Mouse (Mus musculus) hindbrain, embryonic 16.5 days (tissue): ENCODE measurements at regions not wholly inside any gene's neighbourhood (a gene's known extent, or its start where the extent isn't known, plus 50 kb on each side); places are given as distances from the start of the nearest gene placed in this dataset.

ENCODE experiments used
- ATAC-seq: fragments of 200-750 bp; cut with Nextera tagmentation; 2 replicates; pipeline ENCODE4 v1.8.0; 2017; ENCODE audit warnings: moderate TSS enrichment, moderate library complexity
- H3K27ac ChIP-seq: fragments of 300-500 bp; sonication (generic); 2 replicates; pipeline ENCODE4 v1.5.1; 2014; ENCODE audit warnings: low read depth, mild to moderate bottlenecking, control low read depth, low read length, moderate library complexity
- H3K27me3 ChIP-seq: fragments of 300-500 bp; sonication (generic); replicated peaks from 2 replicates; pipeline ENCODE4 v1.6.1; 2014; ENCODE audit warnings: low read length; ENCODE audit not compliant: control insufficient read depth, insufficient read depth
- H3K36me3 ChIP-seq: fragments of 300-500 bp; sonication (generic); 2 replicates; pipeline ENCODE4 v1.6.1; 2014; ENCODE audit warnings: mild to moderate bottlenecking, low read length, moderate library complexity, mixed read lengths; ENCODE audit not compliant: control insufficient read depth, insufficient read depth
- H3K4me1 ChIP-seq: fragments of 300-500 bp; sonication (generic); 2 replicates; pipeline ENCODE4 v1.6.1; 2014; ENCODE audit warnings: low read depth, low read length; ENCODE audit not compliant: control insufficient read depth, insufficient read depth
- H3K4me2 ChIP-seq: fragments of 300-500 bp; sonication (generic); 2 replicates; pipeline ENCODE4 v1.6.1; 2014; ENCODE audit warnings: mild to moderate bottlenecking, low read length, control low read depth, moderate library complexity
- H3K4me3 ChIP-seq: fragments of 300-500 bp; sonication (generic); 2 replicates; pipeline ENCODE4 v1.5.1; 2014; ENCODE audit warnings: mild to moderate bottlenecking, low read length, control low read depth, moderate library complexity
- H3K9ac ChIP-seq: fragments of 300-500 bp; sonication (generic); 2 replicates; pipeline ENCODE4 v1.6.1; 2014; ENCODE audit warnings: low read depth, mild to moderate bottlenecking, control low read depth, low read length, moderate library complexity
- H3K9me3 ChIP-seq: fragments of 300-500 bp; sonication (generic); 2 replicates; pipeline ENCODE4 v1.6.1; 2014; ENCODE audit warnings: mild to moderate bottlenecking, low read length, moderate library complexity; ENCODE audit not compliant: control insufficient read depth
- WGBS: fragments of 180-500 bp; shearing (Covaris S2); extraction: QIAGEN DNeasy Blood & Tissue Kit; methylation state at CpG from one replicate; pipeline ENCODE4 v1.1.7; 2014; 5-methylcytosine and 5-hydroxymethylcytosine counted together

- H3K9me3 ChIP-seq, result no peaks in the 10 kb centered on the region
- ATAC-seq, result no peak
- H3K4me3 ChIP-seq, result no peak overlapping the region
- H3K27ac ChIP-seq, result no peak overlapping the region
- peaks cover 10% of the 10 kb centered on the region for H3K4me1 ChIP-seq
- 81% methylated on average over 3 of the region's 3 CpGs for WGBS
- H3K36me3 ChIP-seq, result no peaks in the 10 kb centered on the region
- no peak overlapping the region for H3K9ac ChIP-seq
- no peaks in the 10 kb centered on the region for H3K27me3 ChIP-seq
- H3K4me2 ChIP-seq, result no peak overlapping the region
These were observed 228.2 kb upstream of the Nfe2l3 start for GRCm38 (mm10) chr6:51204306-51204705.

DNA sequence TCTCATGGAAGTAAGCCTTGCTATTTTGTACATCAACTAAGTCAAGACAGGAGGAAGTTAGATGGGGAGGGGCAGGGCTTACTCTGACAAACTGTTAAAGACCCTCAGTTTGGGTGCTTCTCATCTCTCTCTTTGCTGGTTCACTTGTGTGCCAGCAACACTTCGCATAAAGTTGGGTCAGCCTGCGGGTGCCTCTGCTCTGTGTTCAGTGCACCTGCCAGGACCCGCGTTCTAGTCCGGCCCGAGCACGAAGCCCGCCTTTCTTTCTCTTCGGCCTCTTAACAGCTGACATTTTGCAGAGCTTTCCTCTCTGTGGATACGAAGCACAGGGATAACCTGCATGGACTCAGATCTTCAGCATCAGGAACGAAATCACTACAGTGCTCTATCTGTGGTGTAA is 227.1 kb upstream of the Nfe2l3 start:
- no peak for ATAC-seq
- 85% methylated on average over 11 of the region's 11 CpGs for WGBS
- Histone ChIP-seq H3K9ac (no peak overlapping the region), H3K4me1 (peaks cover 10% of the 10 kb centered on the region), H3K4me3 (no peak overlapping the region), H3K27me3 (no peaks in the 10 kb centered on the region), H3K4me2 (no peak overlapping the region), H3K36me3 (no peaks in the 10 kb centered on the region), H3K27ac (no peak overlapping the region), H3K9me3 (no peaks in the 10 kb centered on the region)

DNA sequence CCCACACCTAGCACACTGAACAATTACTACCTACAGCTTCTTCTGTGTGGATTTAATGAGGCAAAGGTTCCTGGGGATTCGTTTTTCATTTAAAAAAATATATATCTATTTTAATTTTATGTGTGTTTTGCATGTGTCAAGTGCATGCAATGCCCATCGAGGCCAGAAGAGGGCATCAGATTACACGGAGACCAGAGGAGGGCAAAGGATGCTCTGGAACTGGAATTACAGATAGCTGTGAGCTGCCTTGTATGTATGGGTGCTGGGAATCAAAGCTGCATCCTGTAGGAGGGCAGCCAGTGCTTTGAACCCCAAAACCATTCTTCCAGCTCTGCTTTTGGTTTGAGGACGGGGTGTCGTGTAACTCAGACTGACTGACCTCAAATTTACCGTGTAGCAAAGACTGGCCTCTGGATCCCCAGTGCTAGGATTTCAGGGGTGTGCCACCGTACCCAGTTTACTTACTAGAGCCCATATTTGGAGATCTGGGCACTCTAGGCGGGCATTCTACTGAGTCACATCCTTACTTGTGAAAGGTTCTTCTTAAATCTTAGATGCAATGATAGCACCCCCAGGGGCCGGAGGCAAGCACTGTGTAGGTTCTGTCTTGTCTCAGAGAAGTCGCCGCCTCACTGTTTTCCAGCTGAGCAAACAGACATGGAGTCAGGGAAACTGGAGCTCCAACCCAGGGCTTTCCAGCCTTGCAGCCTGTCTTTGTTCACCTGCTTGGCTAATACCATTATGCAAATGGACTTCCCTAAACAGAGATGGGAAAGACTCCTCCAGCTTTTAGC is 225.6 kb upstream of the Nfe2l3 start:
- Histone ChIP-seq H3K4me2 (peak overlapping the region; percentile 58), H3K36me3 (no peaks in the 10 kb centered on the region), H3K27ac (peak overlapping the region; percentile 70), H3K4me3 (no peak overlapping the region), H3K27me3 (no peaks in the 10 kb centered on the region), H3K9me3 (no peaks in the 10 kb centered on the region), H3K4me1 (peaks cover 10% of the 10 kb centered on the region), H3K9ac (peak overlapping the region; percentile 54; the same call in 1 of the 2 replicates)
- 9% methylated on average over 11 of the region's 11 CpGs for WGBS
- ATAC-seq, result no peak

GRCm38 (mm10) chr6:51207587-51208361 is 224.7 kb upstream of the Nfe2l3 start:
- H3K9ac ChIP-seq, result peak overlapping the region; percentile 54
- peak overlapping the region; percentile 70 for H3K27ac ChIP-seq
- ATAC-seq, result peak; percentile 53
- H3K36me3 ChIP-seq, result no peaks in the 10 kb centered on the region
- H3K4me3 ChIP-seq, result peak overlapping the region; percentile 22
- 3% methylated on average over 19 of the region's 21 CpGs for WGBS
- peak overlapping the region; percentile 58 for H3K4me2 ChIP-seq
- H3K9me3 ChIP-seq, result no peaks in the 10 kb centered on the region
- peaks cover 10% of the 10 kb centered on the region for H3K4me1 ChIP-seq
- no peaks in the 10 kb centered on the region for H3K27me3 ChIP-seq

DNA sequence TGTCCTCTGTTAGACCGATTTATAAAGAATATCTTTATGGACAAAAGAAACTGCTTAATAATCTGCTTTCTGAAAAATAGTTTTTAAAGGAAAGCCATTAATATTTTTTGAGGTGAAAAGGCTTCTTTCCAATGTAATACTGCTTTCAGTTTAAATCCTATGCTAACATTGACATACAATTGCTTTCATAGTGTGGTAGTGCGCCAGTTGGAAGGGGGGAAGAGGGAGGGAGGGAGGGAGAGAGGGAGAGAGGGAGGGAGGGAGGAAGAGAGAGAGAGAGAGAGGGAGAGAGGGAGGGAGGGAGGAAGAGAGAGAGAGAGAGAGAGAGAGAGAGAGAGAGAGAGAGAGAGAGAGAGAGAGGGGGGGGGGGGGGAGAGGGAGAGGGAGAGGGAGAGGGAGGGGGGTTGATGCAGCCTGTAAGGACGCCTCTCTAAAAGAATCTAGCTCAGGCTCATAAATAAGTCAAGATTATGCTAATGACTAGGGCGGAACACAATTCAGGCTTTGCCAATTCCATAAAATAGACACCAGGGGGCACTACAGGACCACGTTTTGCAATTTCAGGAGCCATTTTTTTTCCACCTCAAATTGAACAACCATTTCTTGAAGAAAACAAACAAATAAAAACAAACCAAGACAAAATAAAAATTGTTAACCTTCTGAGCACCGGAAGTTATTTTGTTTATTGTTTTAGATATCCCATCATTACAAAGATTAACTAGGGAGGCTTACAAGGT is 223.6 kb upstream of the Nfe2l3 start:
- Histone ChIP-seq H3K9ac (no peak overlapping the region), H3K4me1 (peaks cover 10% of the 10 kb centered on the region), H3K36me3 (no peaks in the 10 kb centered on the region), H3K4me2 (no peak overlapping the region; the same call in 1 of the 2 replicates), H3K27me3 (no peaks in the 10 kb centered on the region), H3K4me3 (no peak overlapping the region), H3K9me3 (no peaks in the 10 kb centered on the region), H3K27ac (no peak overlapping the region; the same call in 1 of the 2 replicates)
- ATAC-seq, result peak; percentile 77
- WGBS, result 3% methylated on average over 6 of the region's 6 CpGs

DNA sequence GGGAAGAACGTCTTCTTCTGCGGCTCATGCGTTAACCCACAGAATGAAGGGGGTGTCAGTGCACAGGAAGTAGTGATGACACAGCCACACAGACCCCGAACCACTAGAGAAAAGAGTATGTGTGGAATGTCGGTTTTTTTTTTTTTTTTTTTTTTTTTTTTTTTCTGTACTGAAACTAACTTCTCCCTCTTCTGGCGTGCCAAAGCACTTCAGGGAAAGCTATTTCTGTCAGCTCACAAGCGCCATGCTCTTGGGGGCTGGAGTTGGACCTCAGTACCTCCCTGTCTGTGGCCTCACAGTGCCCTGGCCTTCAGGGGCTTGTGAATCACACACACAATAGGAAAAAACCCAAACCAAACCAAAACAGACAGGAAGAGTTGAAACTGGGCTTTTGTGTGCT is 221.1 kb upstream of the Nfe2l3 start:
- no peaks in the 10 kb centered on the region for H3K36me3 ChIP-seq
- H3K4me1 ChIP-seq, result peaks cover 10% of the 10 kb centered on the region
- no peak overlapping the region for H3K27ac ChIP-seq
- no peak overlapping the region for H3K4me2 ChIP-seq
- H3K27me3 ChIP-seq, result no peaks in the 10 kb centered on the region
- no peak overlapping the region for H3K4me3 ChIP-seq
- no peak for ATAC-seq
- no peak overlapping the region for H3K9ac ChIP-seq
- 39% methylated on average over 7 of the region's 7 CpGs for WGBS
- H3K9me3 ChIP-seq, result no peaks in the 10 kb centered on the region

- H3K27me3 ChIP-seq, result no peaks in the 10 kb centered on the region
- no peaks in the 10 kb centered on the region for H3K36me3 ChIP-seq
- WGBS, result 80% methylated on average over 8 of the region's 8 CpGs
- H3K9me3 ChIP-seq, result no peaks in the 10 kb centered on the region
- H3K9ac ChIP-seq, result no peak overlapping the region
- no peak for ATAC-seq
- H3K4me1 ChIP-seq, result peaks cover 7% of the 10 kb centered on the region
- H3K27ac ChIP-seq, result no peak overlapping the region
- H3K4me3 ChIP-seq, result no peak overlapping the region
- H3K4me2 ChIP-seq, result no peak overlapping the region
These were observed 220.3 kb upstream of the Nfe2l3 start for GRCm38 (mm10) chr6:51212216-51212615.

GRCm38 (mm10) chr6:51215371-51215770 is 217.1 kb upstream of the Nfe2l3 start:
- Histone ChIP-seq H3K9ac (no peak overlapping the region), H3K4me1 (no peaks in the 10 kb centered on the region; the same call in 1 of the 2 replicates), H3K9me3 (no peaks in the 10 kb centered on the region), H3K27me3 (no peaks in the 10 kb centered on the region), H3K36me3 (no peaks in the 10 kb centered on the region), H3K27ac (no peak overlapping the region), H3K4me3 (no peak overlapping the region), H3K4me2 (no peak overlapping the region)
- 82% methylated on average over 10 of the region's 10 CpGs for WGBS
- ATAC-seq, result no peak

DNA sequence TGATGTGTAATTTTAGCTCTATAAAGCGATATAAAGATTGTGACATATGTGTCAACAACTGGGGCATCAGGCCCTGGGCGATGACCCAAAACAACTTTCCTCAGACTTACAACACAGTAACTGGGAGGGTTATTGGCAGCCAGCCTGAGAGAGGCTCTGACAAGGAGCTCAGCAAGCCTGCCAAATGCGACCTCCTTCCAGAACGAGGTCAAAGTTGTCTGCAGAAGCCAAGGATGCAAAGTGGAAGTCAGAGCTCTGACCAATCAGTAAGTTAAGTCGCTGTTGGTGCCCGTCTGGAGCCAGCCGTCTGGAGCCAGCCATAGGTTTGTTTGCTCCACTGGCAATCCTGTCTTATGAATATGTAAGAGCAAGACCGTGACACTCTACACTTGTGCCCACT is 216.0 kb upstream of the Nfe2l3 start:
- peak; percentile 84 for ATAC-seq

More for the DNA sequence above, 216.0 kb upstream of the Nfe2l3 start:
- Histone ChIP-seq H3K4me2 (no peak overlapping the region), H3K9ac (no peak overlapping the region), H3K27me3 (no peaks in the 10 kb centered on the region), H3K4me1 (no peaks in the 10 kb centered on the region; the same call in 1 of the 2 replicates), H3K9me3 (no peaks in the 10 kb centered on the region), H3K27ac (no peak overlapping the region), H3K36me3 (no peaks in the 10 kb centered on the region), H3K4me3 (no peak overlapping the region)
- 31% methylated on average over 8 of the region's 8 CpGs for WGBS
